Mouse (Mus musculus) spleen, adult 12 weeks (tissue): ENCODE measurements around the gene Egln1.
A peak's percentile ranks its signal among the peaks of the same experiment; 100 is the strongest.

Experiments
- DNase-seq: peaks from one replicate; pipeline ENCODE4 v3.0.0; 2022; ENCODE audit warnings: low spot score

The Egln1 gene

GRCm38 (mm10) chr8:124905482-124905881, 43.6 kb downstream of the Egln1 start:
- DNase-seq, result no peak

DNA sequence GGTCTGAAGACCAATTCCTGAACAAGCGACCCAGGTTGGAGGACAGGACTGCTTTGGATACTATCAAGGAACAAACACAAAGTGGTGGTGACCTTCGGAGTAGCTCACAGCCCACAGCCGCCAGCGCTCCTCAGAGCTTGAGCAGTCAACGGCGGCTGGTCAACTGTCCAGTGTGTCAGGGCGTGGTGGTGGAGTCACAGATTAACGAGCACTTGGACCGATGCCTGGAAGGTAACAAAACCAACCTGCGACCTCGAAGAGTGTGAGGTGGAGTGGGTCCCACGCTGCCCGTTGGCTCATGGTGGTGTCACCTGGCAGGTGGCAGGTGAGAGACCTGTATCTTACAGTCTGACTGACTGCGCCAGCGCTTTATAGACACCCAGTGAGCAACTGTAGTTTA, 45.9 kb downstream of the Egln1 start:
- no peak for DNase-seq

DNA sequence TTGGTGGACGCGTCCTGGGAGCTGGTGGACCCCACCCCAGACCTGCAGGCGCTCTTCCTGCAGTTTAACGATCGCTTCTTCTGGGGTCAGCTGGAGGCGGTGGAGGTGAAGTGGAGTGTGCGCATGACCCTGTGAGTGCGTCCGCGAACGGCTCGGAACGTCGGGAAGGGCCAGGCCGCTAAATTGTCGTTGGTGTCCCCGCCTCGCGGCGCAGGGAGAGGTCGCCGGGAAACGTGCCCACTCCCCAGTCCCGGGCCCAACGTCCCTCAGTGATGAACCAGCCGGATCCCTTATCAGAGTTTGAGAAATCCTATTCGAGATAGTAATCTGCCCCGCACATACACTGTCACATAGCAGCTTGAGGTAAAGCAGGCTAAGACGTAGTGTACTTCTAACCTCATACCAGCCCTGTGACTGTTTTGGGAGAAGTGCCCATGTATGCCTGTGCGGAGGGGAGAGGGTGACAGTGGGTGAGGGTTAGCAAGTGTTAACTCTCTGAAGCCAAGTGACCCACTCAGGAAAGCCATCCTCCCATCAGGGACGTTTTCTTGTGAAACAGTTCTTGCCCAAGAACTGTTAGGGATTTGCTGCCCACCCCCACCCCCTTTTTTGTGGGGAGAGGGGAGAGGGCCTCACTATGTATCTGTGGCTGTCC, 50.7 kb downstream of the Egln1 start:
- DNase-seq, result no peak

DNA sequence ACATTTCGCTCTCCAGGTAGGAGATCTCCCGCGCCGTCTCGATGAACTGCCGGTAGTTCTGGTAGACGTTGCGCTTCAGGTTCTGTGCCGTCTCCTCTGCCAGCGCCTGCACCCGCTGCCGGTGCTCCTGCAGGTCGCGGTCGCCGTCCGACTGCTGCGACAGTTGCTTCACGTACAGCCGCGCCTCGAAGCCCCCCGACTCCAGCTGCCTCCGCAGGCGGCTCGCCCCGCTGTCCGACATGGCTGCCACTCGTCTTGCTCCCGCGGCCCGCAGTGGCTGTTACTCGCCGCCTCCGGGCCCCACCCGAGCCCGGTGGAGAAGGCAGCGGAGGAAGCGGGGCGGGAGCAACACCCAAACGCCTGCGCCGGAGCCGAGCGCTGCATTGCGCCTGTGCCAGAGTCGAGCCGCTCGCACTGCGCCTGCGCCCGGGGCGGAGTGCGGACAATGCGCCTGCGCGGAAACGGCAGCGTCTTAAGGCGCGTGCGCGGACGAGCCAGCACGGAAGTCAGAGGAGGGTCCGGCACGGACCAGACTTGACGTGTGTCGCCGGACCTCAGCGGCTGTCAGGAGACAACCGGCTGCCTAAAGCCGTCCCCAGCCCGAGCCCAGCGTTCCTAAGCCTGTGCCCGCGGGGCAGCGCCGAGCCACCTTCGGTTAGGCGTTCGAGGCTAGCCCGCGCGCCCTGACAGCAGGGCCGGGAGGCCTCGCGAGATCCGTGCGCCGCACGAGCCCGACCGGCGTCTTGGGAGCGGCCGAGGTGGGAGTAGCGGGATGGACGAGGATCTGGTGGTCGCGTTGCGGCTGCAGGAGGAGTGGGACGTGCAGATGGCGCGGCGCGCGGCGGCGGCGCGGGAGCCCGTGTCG, 51.5 kb downstream of the Egln1 start, which contains the start of the genes Exoc8 and Sprtn:
Gene Exoc8, minus strand, starts transcription at position 320 of the 865 bp plus-strand sequence.
Gene Sprtn, plus strand, starts transcription at position 501 of the 865 bp plus-strand sequence.
- DNase-seq, result peak; percentile 99

- peak; percentile 60 for DNase-seq
Observed at GRCm38 (mm10) chr8:124896632-124897385, 52.3 kb downstream of the Egln1 start.

- DNase-seq, result no peak
Observed at GRCm38 (mm10) chr8:124896010-124896631, 53.0 kb downstream of the Egln1 start.

- DNase-seq, result no peak
Observed at GRCm38 (mm10) chr8:124892596-124892995, 56.5 kb downstream of the Egln1 start.

DNA sequence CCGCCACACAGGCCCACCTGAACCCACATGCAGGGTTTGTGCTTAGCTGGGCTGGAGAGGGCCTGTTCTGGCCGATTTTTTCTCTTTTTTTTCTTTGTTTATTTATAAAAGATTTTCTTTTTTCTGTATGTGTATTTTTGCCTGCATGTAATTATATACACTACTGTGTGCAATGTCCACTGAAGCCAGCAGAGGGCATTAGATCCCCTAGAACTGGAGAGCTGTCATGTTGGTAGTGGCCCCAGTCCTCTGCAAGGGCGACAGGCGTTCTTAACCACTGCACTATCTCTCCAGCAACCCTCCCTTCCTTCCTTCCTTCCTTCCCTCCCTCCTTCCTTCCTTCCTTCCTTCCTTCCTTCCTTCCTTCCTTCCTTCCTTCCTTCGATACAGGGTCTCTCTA, 60.7 kb downstream of the Egln1 start:
- no peak for DNase-seq

- DNase-seq, result no peak
Observed at GRCm38 (mm10) chr8:124878946-124879526, 70.1 kb downstream of the Egln1 start.

DNA sequence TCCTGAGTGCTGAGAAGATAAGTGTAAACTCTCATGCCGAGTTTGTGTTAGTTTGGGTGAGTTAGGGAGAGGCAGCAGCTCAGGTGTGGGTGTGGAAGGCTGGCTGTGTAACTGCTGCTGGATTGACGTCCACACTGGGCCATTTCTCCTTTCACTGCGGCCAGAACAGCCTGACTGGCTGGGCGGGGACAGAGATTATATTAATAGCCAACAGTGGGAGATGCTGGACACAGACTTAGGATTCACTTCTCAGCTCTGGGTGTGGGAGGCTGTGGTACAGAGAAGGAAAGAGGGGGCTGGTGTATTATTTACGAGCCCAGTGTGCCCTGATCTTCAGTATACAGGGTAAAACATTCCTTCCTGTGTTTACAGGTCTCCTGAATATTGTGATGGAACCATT, 71.0 kb downstream of the Egln1 start:
- DNase-seq, result no peak

DNA sequence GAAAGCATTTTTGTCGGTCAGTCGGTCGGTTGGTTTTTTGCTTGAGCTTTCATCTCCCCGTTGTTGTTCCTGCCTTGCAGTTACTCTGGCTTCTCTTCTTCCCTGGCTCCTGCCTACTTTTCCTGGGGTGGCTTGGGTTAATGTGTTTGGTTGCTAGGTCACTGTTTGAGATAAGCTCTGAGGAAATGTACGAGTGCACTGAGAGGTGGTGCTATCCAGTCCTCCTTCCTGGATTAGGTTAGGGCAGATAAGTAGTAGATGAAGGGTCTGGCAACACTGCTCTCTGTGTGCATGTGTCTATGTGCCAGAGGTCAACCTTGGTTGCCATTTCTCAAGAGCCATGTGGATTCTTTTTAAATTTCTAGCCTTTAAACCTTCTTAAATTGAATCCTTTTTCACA, 76.4 kb downstream of the Egln1 start:
- DNase-seq, result no peak

- DNase-seq, result no peak
Observed at GRCm38 (mm10) chr8:124872081-124872480, 77.0 kb downstream of the Egln1 start.

DNA sequence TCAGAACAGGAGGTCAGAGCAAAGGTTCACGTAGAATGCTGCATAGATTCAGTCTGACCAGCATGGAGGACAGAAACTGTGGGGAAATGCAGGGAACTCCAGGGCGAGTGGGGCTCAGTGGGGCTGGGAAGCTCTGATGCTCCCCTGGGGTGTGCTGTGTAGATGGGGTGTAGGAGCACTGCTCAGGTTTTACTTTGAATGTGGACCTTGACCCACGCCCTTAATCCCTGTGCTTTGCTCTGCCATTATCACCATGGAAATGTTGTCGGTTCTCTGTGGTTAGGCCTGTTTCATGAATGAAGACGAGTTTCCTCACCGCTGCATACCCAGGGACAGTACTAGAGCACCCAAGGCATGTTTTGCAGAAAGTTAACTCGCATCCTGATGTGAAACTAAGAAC, 77.7 kb downstream of the Egln1 start:
- DNase-seq, result no peak

DNA sequence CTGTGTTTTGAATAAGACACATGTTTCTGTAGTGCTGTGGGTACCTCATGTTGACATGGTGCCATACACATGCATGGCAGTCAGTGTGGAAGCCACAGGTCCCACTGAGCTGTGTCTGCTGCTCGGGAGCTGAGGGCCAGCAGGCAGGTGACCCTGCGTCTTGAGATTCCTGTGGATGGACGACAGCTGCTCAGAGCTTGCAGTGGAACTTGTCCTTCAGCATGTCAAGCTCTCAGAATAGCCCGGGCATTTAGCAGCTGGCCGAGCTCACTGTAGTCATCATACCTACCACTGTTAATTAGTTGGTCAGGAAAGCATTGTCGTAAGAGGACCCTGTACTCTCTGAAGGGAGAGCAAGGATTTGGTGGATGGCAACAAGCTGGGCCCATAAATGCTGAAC, 79.4 kb downstream of the Egln1 start:
- DNase-seq, result no peak

- DNase-seq, result no peak
Observed at GRCm38 (mm10) chr8:124867126-124867525, 82.0 kb downstream of the Egln1 start.

GRCm38 (mm10) chr8:124866669-124867068, 82.5 kb downstream of the Egln1 start:
- no peak for DNase-seq

DNA sequence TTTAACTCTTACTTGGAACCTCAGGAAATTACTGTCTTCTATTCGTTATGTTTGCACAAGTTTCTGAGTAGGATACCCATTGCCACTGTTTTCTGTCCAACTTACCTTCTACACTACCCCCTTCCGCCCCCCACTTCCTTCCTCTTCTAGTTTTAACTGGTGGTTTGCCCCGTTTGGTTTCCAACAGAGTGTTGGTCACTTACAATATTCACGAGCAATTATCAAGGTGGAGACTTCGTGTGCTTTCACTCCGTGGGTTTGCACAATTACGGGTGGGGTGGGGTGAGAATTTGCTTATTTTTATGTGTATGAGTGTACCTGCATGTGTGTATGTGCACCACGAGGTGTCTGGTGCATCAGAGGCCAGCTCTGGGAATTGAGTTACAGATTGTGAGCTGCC, 85.4 kb downstream of the Egln1 start:
- no peak for DNase-seq

GRCm38 (mm10) chr8:124863163-124863677, 85.9 kb downstream of the Egln1 start:
- no peak for DNase-seq

- DNase-seq, result peak; percentile 77
Observed at GRCm38 (mm10) chr8:124862321-124863162, 86.6 kb downstream of the Egln1 start, which contains the start of the genes Gnpat and 2810004N23Rik. Gnpat (plus strand) TSS chr8:124863033. 2810004N23Rik (minus strand) TSS chr8:124863120.

DNA sequence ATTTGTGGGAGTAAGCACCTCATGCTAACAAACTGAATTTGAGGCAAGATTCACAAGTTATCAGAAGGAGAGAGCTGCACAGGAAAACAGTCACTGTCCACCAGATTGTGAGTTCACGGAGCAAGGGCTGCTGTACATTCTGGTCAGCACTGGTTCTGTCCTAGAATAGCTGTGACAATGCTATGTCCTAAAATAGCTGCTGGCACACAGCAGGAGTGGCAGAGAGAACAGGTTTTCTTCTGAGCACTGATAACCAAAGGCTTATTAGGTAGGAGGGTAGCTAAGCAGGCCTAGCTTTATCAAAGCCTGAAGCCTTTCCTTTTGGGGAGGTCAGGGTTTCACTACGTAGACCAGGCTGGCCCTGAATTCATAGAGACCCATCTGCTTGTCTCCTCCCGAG, 88.9 kb downstream of the Egln1 start:
- no peak for DNase-seq
